Mouse (Mus musculus) fat pad, adult 2 months (tissue): Measurements from ENCODE around the gene Plekhb1.
A peak's percentile ranks its signal among the peaks of the same experiment; 100 is the strongest.

ENCODE experiments used
- DNase-seq: peaks from one replicate; pipeline ENCODE4 v3.0.0-alpha.2; 2011; ENCODE audit warnings: low read depth, low spot score; ENCODE audit errors: extremely low read depth

The Plekhb1 gene

DNA sequence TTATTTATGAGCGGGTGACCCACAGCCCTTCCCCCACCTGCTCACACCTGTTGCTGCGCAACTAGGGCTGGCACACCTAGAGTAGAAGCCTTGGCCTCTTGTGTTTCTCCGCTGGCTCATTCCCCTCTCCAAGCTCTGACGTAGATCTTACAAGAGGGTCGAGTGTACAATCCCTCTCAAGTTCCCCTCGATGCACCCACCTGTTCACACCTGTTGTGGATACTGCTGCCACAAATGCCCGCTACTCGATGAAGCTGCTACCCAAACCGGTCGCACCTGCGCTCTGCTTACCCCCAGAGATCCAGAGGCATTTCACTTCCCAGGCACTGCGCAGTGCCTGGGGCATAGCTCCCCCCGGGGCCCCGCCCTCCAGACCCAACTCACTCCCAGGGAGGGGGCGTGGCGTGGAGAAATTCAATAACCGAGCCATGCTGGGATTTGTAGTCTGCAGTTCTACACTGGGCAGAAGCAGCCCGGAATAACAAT, 4.1 kb downstream of the Plekhb1 start:
- DNase-seq = no peak

DNA sequence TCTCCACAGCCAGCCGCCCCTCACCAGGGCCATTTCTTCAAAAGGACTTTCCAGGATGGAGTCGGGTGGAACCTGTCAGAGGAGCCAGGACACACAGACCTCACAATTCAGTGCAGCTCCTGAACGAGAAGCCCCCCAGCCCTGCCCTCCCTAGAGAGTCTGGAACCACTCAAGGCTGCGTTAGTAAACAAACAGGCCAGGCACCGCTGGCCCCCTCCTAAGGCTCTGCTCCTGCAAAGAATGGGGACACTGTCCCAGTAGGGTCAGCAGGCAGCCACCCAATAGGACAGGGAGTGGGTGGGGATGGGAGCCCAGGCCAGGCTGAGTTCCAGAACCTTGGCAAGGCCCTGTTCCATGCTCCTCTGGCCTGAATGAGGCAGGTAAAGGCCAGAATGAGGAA, 5.5 kb downstream of the Plekhb1 start:
- DNase-seq = no peak

GRCm38 (mm10) chr7:100654441-100654840, 7.8 kb downstream of the Plekhb1 start:
- DNase-seq = no peak

GRCm38 (mm10) chr7:100653480-100654266, 8.5 kb downstream of the Plekhb1 start:
- no peak for DNase-seq

GRCm38 (mm10) chr7:100651011-100651410, 11.2 kb downstream of the Plekhb1 start:
- DNase-seq = no peak

- DNase-seq = no peak
Observed at GRCm38 (mm10) chr7:100650421-100650820, 11.8 kb downstream of the Plekhb1 start.

GRCm38 (mm10) chr7:100649826-100650225, 12.4 kb downstream of the Plekhb1 start:
- no peak for DNase-seq

GRCm38 (mm10) chr7:100649095-100649494, 13.1 kb downstream of the Plekhb1 start:
- no peak for DNase-seq

DNA sequence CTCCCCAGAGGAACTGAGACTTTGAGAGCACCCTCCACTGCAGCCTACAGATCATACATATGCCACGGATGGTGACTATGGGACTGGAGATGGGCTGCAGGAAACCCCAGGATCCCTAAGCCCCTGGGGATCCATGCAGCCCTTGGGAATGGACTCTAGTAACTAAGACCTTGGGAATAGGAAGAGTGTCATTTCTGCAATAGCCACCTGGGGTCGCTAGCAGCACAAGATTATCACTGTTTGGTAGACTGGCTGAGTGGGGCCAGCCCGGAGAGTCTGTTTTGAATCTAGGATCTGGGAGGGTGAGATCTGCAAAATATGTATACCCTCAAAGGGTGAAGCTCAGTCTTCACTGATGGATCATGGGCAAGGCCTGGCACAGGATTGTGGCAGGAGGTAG, 17.1 kb downstream of the Plekhb1 start:
- DNase-seq = no peak

GRCm38 (mm10) chr7:100642413-100642812, 19.8 kb downstream of the Plekhb1 start:
- DNase-seq = no peak

DNA sequence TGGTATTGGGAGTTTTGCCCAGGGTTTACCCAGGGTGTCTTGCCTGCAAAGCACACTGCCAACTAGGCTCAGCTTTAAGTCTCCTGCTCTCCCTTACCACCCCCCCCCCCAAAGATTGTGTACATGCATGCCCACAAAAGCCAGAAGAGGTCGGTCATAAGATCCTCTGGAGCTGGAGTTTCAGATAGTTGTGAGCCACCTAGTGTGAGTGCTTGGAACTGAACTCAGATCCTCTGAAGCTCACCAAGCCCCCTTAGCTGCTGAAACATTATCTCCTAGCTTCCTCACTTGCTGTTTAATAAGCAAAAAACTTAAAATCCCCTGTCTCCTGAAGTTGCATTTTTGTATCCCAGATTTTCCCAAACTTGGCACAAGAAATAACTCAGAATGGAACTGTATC, 24.6 kb downstream of the Plekhb1 start:
- no peak for DNase-seq

- no peak for DNase-seq
Observed at GRCm38 (mm10) chr7:100624538-100624937, 37.7 kb downstream of the Plekhb1 start.

DNA sequence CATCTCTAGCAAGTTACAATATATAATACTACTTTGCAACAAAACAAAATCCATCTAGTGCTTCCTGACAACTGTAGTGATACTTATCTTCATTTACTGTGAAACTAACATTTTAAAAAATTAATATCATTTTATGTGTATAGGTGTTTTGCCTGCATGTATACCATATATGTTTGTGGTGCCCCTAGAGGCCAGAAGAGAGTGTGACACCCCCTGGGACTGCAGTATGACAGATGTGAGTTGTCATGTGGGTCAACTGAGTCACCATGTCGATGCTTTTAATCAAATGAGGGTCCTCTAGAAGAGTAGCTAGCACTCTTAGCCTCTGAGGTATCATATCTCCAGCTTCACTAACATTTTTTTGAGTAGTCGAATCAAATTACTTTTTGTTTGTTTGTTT, 39.9 kb downstream of the Plekhb1 start:
- no peak for DNase-seq

- no peak for DNase-seq
Observed at GRCm38 (mm10) chr7:100616121-100616857, 45.9 kb downstream of the Plekhb1 start.

- DNase-seq = no peak
Observed at GRCm38 (mm10) chr7:100608910-100609309, 53.3 kb downstream of the Plekhb1 start.

GRCm38 (mm10) chr7:100608130-100608741, 54.0 kb downstream of the Plekhb1 start, which contains the start of gene Mrpl48:
Gene Mrpl48, minus strand, starts transcription at chr7:100608301.
- DNase-seq = no peak

GRCm38 (mm10) chr7:100607214-100608129, 54.7 kb downstream of the Plekhb1 start, which contains the start of gene Rab6a:
Gene Rab6a, plus strand, starts transcription at chr7:100607410.
- peak; percentile 99 for DNase-seq

- DNase-seq = no peak
Observed at GRCm38 (mm10) chr7:100600211-100600610, 62.0 kb downstream of the Plekhb1 start.

DNA sequence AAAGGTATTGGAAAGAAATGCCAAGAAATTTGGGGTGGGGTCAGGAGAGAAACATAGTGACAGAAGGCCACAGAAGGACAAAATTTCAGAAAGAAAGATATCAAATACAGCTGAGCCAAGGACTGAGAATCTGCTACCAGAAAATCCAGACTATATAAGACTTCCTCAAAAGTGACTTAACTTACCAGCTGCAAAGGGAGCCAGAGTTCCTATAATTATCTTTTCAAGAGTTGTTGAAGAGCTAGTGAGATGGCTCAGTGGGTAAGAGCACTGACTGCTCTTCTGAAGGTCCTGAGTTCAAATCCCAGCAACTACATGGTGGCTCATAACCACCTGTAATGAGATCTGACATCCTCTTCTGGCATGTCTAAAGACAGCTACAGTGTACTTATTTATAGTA, 68.9 kb downstream of the Plekhb1 start:
- DNase-seq = no peak
